Mouse (Mus musculus): Measurements from ENCODE around the gene Alad. TPM values are rescaled to one million over a fixed set of nuclear protein-coding genes. Genes with fewer than 3 reads are reported as not detected.

Gene Alad
- polyA plus RNA-seq, 1 experiment = 478 TPM

DNA sequence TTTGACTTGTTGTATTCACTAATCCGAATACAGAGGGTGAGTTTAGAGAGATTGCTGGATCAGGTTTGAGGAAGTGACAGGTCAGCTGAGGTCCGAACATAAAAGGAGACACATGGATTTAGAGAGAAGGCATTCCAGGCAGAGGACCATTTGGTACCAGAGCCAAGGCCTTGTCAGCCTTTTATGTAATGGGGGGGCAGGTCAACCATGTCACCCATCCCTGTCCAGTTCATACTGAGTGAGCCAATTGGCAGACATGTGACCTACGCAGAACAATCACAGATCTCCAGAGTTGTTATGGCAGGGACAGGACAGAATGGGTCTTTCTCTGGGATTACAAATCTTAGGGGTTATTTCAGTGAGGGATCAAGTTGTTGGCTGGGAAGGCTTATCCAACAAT is 13.7 kb downstream of the Alad start:
- no peak for TF ChIP-seq GATA1 (IDR thresholded peaks at IDR 0.05; ENCODE audit: low read length)

DNA sequence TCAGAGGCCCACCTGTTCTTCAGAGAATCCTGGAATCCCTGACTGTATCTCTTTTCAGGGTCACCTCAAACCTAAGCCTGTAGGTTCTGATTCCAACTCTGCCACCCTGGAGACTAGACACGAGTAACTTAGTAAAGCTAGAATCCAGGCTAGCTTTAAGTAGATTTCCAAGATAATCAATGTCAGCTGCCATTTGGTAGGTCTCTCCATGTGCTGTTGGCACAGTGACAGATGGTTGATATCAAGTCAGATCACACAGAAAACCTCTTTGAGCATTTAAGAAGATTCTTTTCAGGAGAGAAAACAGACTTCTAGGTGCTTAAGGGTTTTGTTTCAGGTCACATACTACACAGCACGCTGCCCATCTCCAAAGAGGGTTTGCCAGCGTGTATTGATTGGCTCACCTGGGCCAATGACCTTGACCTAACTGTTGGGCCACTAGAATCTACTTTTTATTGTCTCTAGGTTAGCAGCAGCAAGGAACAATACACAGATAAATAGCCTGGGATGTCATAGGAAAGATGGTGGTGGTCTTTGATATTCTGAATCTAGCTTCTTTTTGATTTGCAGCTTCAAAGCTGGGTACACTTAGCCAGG is 16.2 kb downstream of the Alad start, which contains the start of gene Hdhd3:
Hdhd3 (minus strand) TSS at position 94 of the 597 bp plus-strand sequence.
- TF ChIP-seq GATA1 (IDR thresholded peaks at IDR 0.05; ENCODE audit: low read length) = no peak

DNA sequence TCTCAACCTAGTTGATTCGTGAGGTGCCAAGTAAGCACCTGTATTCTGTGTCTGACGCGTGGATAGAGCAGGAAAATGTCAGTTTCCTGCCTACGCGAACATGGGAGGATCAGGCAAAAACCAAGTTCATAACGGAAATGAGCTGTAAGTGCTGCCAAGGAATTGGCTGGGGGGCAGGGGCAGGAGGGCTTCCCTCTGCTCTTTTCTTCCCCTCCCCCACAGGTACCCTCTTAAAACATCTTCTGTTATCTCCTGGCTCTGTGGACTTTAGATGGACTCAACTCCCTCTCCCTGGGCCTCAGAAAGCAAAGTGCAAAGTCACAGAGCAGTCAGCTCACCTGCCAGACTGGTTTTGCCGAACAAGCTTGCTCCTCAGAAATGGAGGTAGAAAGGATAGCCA is 16.7 kb downstream of the Alad start:
- no peak for TF ChIP-seq GATA1 (IDR thresholded peaks at IDR 0.05; ENCODE audit: low read length)

DNA sequence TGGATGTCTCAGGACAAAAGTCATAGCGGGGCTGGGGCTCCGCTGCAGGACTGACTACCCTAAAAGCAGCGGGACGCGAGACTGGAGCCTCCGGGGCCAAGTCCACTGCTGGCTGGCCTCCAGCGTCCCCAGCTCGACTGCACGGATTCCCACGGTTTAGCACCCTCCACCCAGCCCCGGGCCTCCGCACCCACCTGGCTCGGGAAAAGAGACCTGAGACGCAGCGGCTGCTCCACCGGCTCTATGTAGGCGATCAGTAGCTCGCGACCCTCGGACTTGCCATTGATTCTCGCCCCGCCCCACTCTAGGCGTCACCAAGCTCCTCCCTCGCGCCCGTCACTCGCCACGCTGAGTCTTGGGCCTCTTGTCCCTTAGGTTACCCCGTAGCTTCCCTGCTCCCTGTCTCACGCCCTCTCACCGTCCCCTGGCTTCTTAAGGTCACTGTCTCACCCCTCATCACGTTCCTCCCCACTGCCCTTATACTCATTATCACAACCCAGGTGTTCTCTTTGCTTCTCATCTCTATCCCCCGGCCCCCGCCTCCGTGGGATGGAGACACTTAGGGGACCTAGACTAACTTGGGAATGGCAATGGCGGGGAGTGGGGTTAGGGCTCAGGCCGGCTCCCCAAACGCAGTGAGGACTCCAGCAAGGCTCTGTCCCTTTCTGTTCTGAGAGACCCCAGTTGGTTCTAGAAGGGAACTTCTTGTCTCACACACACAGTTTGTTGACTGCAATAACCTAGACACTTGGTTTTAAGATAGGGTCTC is 17.6 kb downstream of the Alad start:
- TF ChIP-seq GATA1 (IDR thresholded peaks at IDR 0.05; ENCODE audit: low read length) = no peak

DNA sequence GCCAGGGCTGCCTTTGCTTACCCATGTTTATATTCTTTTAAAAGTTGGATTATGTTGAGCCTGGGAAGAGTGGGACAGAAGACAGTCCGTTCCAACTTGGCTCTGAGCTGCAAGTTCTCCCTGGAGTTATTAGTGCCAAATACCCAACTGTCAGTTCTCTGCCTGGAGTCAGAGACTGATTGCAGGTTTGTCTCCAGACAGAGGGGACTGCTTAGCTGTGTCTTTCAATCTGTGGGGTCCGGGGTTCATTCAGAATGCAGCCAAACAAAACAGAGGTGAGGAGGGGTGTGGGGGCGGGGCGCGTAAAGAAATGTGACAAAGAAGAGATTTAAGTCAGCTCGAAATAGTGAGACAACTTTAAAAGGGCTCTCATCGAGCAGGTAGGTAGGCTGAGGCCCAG is 18.2 kb downstream of the Alad start:
- no peak for TF ChIP-seq GATA1 (IDR thresholded peaks at IDR 0.05; ENCODE audit: low read length)

DNA sequence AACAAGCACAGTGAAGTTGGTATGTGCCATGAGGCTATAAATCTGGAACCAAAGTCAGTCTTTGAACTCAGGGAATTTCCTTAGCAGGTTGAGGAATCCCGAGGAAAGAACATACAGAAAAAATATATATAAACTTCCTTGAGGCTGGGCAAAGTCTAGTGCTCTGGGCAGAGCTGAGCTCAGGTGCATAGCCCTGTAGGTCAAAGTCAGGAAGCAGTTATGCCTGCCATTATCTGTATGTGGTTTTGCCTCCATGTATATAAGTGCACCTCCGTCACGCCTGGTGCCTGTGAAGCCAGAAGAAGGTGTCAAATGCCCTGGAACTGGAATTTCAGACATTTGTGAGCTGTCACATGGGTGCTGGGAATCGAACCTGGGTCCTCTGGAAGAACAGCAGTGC is 18.9 kb downstream of the Alad start:
- TF ChIP-seq GATA1 (IDR thresholded peaks at IDR 0.05; ENCODE audit: low read length) = no peak

DNA sequence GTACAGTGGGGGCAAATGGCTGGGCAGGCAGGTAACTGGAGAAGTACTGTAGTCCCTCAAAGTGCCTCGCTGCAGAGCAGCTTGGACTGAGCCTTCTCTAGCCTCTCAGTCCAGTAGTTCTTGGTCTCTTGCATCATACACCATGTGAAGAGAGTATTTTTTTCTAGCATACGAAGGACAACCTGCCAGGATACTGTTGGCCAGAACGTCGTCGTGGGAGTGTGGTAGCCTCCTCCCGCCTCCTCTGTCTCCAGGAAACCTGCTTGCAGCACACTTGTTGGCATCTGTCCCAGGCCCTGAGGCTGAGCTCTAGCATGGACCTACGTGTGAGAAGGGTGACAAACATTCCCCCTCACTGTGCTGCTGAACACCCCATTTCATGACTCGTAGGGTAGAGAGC is 22.9 kb downstream of the Alad start:
- TF ChIP-seq GATA1 (IDR thresholded peaks at IDR 0.05; ENCODE audit: low read length) = no peak

DNA sequence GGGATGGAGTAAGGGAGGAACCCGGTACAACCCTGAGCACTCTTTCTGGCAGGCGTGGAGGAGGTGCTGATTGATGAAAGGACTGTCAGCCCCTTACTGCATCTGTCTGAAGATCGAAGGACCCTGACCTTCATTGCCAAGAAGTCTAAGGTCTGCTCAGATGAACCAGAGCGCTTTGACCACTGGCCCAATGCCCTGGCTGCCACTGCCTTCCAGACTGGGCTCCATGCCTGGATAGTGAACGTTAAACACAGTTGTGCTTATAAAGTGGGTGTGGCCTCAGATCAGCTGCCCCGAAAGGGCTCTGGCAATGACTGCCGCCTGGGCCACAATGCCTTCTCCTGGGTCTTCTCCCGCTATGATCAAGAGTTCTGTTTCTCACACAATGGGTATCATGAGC is 23.8 kb downstream of the Alad start:
- TF ChIP-seq GATA1 (IDR thresholded peaks at IDR 0.05; ENCODE audit: low read length) = no peak

DNA sequence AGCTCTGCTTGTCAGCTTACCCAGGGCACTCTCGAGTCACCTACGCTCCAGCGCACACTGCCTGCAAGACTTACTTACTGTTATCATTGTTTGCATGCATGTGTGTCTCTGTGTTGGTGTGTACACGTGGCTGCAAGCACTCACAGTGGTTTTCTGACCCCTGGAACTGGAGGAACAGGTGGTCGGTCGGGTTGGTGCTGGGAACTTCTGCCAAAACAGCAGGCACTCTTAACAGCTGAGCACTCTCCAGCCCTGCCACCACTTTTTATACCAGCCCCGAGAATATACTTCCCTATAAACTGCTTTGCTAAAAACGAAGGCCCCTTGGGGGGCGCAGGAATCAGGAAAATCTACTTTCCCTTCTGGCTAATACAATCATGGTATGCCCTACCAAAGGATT is 25.5 kb downstream of the Alad start:
- TF ChIP-seq GATA1 (IDR thresholded peaks at IDR 0.05; ENCODE audit: low read length) = no peak

DNA sequence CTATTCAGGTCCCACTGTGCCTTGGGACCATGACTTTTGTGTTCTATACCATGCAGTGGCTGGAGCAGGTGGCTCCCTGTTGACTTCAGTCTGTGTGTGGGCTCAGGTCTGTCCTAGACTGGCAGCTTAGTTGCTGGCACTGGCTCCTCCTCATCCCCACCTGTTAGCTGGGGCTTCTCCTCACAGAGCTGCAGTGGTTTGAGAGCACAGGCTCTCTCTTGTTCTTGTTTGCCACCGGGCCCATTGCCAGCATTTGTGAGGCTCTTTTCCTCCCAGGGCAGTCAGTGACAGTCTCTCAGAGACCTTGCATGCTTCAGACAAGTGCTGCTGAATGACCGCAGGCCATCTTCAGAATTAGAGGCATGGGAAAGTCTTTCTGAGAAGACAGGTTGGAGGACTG is 27.0 kb downstream of the Alad start:
- TF ChIP-seq GATA1 (IDR thresholded peaks at IDR 0.05; ENCODE audit: low read length) = no peak

DNA sequence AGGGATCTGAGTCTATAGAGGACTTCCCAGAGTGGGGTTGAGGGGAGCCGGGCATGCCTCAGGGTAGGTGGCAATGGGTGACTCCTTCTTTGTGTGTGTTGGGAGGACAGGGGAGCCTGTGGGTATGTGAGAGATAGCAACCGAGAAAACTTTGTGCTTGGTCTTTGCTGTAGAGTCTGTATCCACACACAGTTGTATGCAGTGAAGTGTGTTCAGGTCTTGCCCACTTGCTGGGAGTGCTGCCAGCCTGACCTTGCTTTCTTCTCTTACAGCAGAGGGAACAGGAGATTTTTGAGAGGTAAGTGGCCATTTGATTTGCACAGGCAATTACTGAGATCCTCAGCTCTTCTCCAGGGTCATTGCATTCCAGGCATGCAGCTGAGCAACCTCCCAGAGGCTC is 31.8 kb downstream of the Alad start:
- no peak for TF ChIP-seq GATA1 (IDR thresholded peaks at IDR 0.05; ENCODE audit: low read length)

DNA sequence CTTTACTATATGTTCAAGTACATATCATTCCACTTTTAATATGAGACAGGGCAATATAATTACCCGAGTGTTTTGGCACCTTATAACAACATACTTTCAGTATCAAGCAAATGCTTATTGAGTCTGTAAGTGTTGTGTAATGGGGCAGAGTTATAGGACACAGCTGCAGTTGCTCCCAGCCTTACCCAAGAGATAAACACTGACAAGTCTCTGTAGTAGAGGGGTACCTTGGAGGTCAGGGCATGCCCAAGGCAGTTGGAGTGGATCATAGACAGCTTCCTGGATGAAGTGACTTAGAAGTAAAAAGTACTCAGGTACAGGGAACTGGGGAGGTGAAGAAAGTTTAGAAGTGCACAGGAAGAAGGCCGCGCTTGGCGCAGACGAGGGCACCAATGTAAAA is 32.5 kb downstream of the Alad start:
- no peak for TF ChIP-seq GATA1 (IDR thresholded peaks at IDR 0.05; ENCODE audit: low read length)

DNA sequence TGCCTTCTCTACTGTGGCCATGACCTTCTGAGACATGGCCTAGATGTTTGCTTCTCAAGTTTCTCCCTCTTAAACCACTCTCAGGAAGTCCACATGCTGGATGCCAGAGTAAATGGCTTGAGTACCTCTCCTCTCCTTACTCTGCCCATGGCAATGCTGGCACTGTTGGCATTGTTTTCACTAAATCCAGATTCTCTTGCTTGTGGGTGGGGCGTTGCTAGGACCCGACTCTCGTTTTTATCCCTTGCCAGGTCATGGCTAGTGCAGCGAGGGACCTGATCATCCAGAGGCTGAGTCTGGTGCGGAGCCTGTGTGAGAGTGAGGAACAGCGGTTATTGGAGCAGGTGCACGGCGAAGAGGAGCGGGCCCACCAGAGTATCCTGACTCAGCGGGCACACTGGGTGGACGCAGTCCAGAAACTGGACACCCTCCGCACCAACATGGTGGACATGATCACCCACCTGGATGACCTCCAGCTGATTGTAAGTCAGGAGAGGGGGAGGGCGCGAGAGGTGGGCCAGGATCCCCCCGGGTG is 33.5 kb downstream of the Alad start:
- no peak for TF ChIP-seq GATA1 (IDR thresholded peaks at IDR 0.05; ENCODE audit: low read length)

DNA sequence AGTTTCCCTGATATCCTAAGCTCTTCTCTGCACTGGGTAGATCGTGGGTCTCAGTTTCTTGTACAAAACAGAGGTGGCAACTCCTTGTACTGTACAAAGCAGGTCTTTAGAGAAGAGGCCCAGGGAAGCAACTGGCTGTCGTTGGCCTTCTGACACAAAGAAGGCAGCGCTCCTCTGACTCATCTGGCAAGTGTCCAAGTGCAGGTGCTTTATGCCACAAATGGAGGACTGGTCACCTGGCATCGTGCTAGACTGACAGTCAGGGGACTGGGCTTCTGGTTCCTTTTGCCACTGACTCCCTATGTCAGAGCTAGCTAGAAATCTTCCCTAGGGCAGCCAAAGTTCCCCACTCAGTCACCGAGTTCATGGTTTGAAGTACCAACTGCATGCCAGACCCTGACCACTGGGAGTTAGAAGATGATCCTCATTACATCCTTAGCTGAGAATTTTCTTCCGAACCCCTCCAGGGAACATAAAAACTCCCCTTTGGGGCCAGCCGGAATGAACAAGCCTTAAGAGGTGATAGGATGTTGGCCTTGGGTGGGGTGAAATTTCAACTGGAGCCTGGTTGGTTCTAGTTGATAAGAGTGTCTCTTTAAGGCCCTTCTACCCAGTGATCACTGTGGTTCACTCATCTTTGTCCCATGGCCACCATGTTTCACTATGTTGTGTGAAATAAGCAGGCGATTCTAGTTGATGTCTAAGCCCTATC is 34.1 kb downstream of the Alad start:
- TF ChIP-seq GATA1 (IDR thresholded peaks at IDR 0.05; ENCODE audit: low read length) = no peak

DNA sequence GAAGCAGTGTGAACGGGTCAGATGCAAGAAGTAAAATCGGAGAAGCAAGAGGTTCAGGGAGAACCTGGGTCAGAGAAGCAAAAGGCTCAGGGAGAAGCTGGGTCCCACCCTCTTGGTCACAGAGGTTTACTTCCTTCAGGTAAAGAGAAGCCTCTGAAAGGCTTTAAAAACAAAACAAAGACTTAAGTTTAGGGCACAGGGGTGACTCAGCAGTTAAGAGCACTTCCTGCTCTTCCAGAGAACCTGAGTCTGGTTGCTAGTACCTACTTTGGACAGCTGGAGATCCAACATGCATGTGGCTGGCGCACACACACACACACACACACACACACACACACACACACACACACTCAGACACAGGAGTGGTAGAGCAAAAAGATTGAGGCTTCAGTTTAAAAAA is 34.8 kb downstream of the Alad start:
- no peak for TF ChIP-seq GATA1 (IDR thresholded peaks at IDR 0.05; ENCODE audit: low read length)
